Mouse (Mus musculus) midbrain, embryonic 11.5 days (tissue): ENCODE results near the gene Msi2. TPM values are rescaled to one million over a fixed set of nuclear protein-coding genes. Genes with fewer than 3 reads are reported as not detected.

Source experiments
- ATAC-seq: fragments of 200-750 bp; cut with Nextera tagmentation; 2 replicates; pipeline ENCODE4 v1.8.0; 2017; ENCODE audit warnings: moderate TSS enrichment, moderate library complexity; ENCODE audit not compliant: low FRiP score
- DNase-seq: peaks from one replicate; pipeline ENCODE4 v3.0.0; 2015; ENCODE audit warnings: low spot score; ENCODE audit errors: missing footprints
- H3K27ac ChIP-seq: fragments of 300-500 bp; sonication (generic); 2 replicates; pipeline ENCODE4 v1.5.1; 2014; ENCODE audit warnings: low read depth, low read length
- H3K27me3 ChIP-seq: fragments of 300-500 bp; sonication (generic); 2 replicates; pipeline ENCODE4 v1.6.1; 2014; ENCODE audit warnings: mild to moderate bottlenecking, low read length, moderate library complexity, mixed read lengths; ENCODE audit not compliant: control insufficient read depth, insufficient read depth
- H3K36me3 ChIP-seq: fragments of 300-500 bp; sonication (generic); 2 replicates; pipeline ENCODE4 v1.6.1; 2014; ENCODE audit warnings: mild to moderate bottlenecking, low read length, moderate library complexity, mixed read lengths; ENCODE audit not compliant: control insufficient read depth, insufficient read depth
- H3K4me1 ChIP-seq: fragments of 300-500 bp; sonication (generic); 2 replicates; pipeline ENCODE4 v1.6.1; 2014; ENCODE audit warnings: low read length; ENCODE audit not compliant: control insufficient read depth, insufficient read depth
- H3K4me2 ChIP-seq: fragments of 300-500 bp; sonication (generic); 2 replicates; pipeline ENCODE4 v1.6.1; 2014; ENCODE audit warnings: mild to moderate bottlenecking, moderate library complexity
- H3K4me3 ChIP-seq: fragments of 300-500 bp; sonication (generic); 2 replicates; pipeline ENCODE4 v1.5.1; 2014; ENCODE audit warnings: low read depth, low read length
- H3K9ac ChIP-seq: fragments of 300-500 bp; sonication (generic); 2 replicates; pipeline ENCODE4 v1.6.1; 2014; ENCODE audit warnings: low read length
- H3K9me3 ChIP-seq: fragments of 300-500 bp; sonication (generic); 2 replicates; pipeline ENCODE4 v1.6.1; 2016; ENCODE audit warnings: low read length; ENCODE audit not compliant: control insufficient read depth
- WGBS: fragments of 180-500 bp; shearing (Covaris S2); extraction: QIAGEN DNeasy Blood & Tissue Kit; methylation state at CpG from one replicate; pipeline ENCODE4 v1.1.7; 2014; 5-methylcytosine and 5-hydroxymethylcytosine counted together
- polyA plus RNA-seq: library from polyadenylated mRNA; unstranded; fragments of >200 nt; fragmentation: Nextera tagmentation; extraction: Ambion mirVana; gene quantifications from 2 replicates; pipeline ENCODE4 v1.2.1, GENCODE M21; 2014

The Msi2 gene
- polyA plus RNA-seq: 25.7 and 27.0 TPM in 2 replicates

GRCm38 (mm10) chr11:88718050-88718765, at the start of gene Msi2:
TSS of gene Msi2 (minus strand) at chr11:88718513.
- ATAC-seq (peak; percentile 88), DNase-seq (peak; percentile 99)
- Histone ChIP-seq H3K9me3 (no peaks in the 10 kb centered on the region), H3K27me3 (no peaks in the 10 kb centered on the region), H3K36me3 (no peaks in the 10 kb centered on the region), H3K9ac (peak within 1 kb of the TSS; percentile 100), H3K4me1 (peaks cover 50% of the 10 kb centered on the region), H3K27ac (peak within 1 kb of the TSS; percentile 92), H3K4me2 (peak within 1 kb of the TSS; percentile 70), H3K4me3 (peak within 1 kb of the TSS; percentile 98)
- under 1% methylated on average over 48 of the region's 84 CpGs for WGBS

- DNase-seq (no peak), ATAC-seq (no peak)
- no peak overlapping the region for H3K4me2 ChIP-seq
- H3K9me3 ChIP-seq: no peaks in the 10 kb centered on the region
- H3K4me1 ChIP-seq: no peaks in the 10 kb centered on the region; the same call in 1 of the 2 replicates
- H3K27ac ChIP-seq: no peak overlapping the region
- WGBS: 62% methylated on average over 7 of the region's 7 CpGs
- no peak overlapping the region for H3K9ac ChIP-seq
- H3K27me3 ChIP-seq: no peaks in the 10 kb centered on the region
- no peak overlapping the region for H3K4me3 ChIP-seq
- H3K36me3 ChIP-seq: no peaks in the 10 kb centered on the region
These were observed 47.3 kb upstream of the Msi2 start for GRCm38 (mm10) chr11:88765635-88766034.

GRCm38 (mm10) chr11:88763371-88763770, 45.1 kb upstream of the Msi2 start:
- DNase-seq (no peak), ATAC-seq (no peak)
- 91% methylated on average over 13 of the region's 13 CpGs for WGBS
- H3K27ac ChIP-seq: no peak overlapping the region
- H3K9me3 ChIP-seq: no peaks in the 10 kb centered on the region
- H3K9ac ChIP-seq: no peak overlapping the region
- no peak overlapping the region for H3K4me3 ChIP-seq
- H3K36me3 ChIP-seq: no peaks in the 10 kb centered on the region
- H3K4me2 ChIP-seq: no peak overlapping the region
- H3K4me1 ChIP-seq: peaks cover 2% of the 10 kb centered on the region
- no peaks in the 10 kb centered on the region for H3K27me3 ChIP-seq

GRCm38 (mm10) chr11:88759501-88759900, 41.2 kb upstream of the Msi2 start:
- H3K36me3 ChIP-seq: no peaks in the 10 kb centered on the region
- H3K4me3 ChIP-seq: no peak overlapping the region
- no peak for ATAC-seq
- H3K4me1 ChIP-seq: peaks cover 3% of the 10 kb centered on the region
- no peak overlapping the region for H3K27ac ChIP-seq
- WGBS: 96% methylated on average over 8 of the region's 8 CpGs
- no peaks in the 10 kb centered on the region for H3K27me3 ChIP-seq
- H3K9me3 ChIP-seq: no peaks in the 10 kb centered on the region
- H3K9ac ChIP-seq: no peak overlapping the region
- H3K4me2 ChIP-seq: no peak overlapping the region
- DNase-seq: no peak

GRCm38 (mm10) chr11:88758402-88758801, 40.1 kb upstream of the Msi2 start:
- 44% methylated on average over 6 of the region's 6 CpGs for WGBS
- no peak for ATAC-seq
- H3K9ac ChIP-seq: no peak overlapping the region
- H3K36me3 ChIP-seq: no peaks in the 10 kb centered on the region
- peak; percentile 2 for DNase-seq
- H3K4me3 ChIP-seq: no peak overlapping the region
- H3K9me3 ChIP-seq: no peaks in the 10 kb centered on the region
- no peak overlapping the region for H3K27ac ChIP-seq
- no peak overlapping the region for H3K4me2 ChIP-seq
- H3K27me3 ChIP-seq: no peaks in the 10 kb centered on the region
- peaks cover 3% of the 10 kb centered on the region for H3K4me1 ChIP-seq

GRCm38 (mm10) chr11:88745306-88745705, 27.0 kb upstream of the Msi2 start:
- no peak for ATAC-seq
- Histone ChIP-seq H3K27me3 (no peaks in the 10 kb centered on the region), H3K4me1 (no peaks in the 10 kb centered on the region), H3K9ac (no peak overlapping the region), H3K9me3 (no peaks in the 10 kb centered on the region), H3K36me3 (no peaks in the 10 kb centered on the region), H3K27ac (no peak overlapping the region), H3K4me3 (no peak overlapping the region), H3K4me2 (no peak overlapping the region)
- WGBS: 86% methylated on average over 12 of the region's 12 CpGs
- DNase-seq: no peak

GRCm38 (mm10) chr11:88739574-88740295, 21.4 kb upstream of the Msi2 start:
- H3K27ac ChIP-seq: no peak overlapping the region
- ATAC-seq: no peak
- 89% methylated on average over 13 of the region's 13 CpGs for WGBS

GRCm38 (mm10) chr11:88729363-88729762, 11.1 kb upstream of the Msi2 start:
- DNase-seq (no peak), ATAC-seq (peak; percentile 54)
- Histone ChIP-seq H3K27ac (no peak overlapping the region; the same call in 1 of the 2 replicates), H3K4me2 (no peak overlapping the region), H3K4me3 (no peak overlapping the region), H3K9ac (no peak overlapping the region), H3K36me3 (no peaks in the 10 kb centered on the region), H3K4me1 (peaks cover 10% of the 10 kb centered on the region; the same call in 1 of the 2 replicates), H3K9me3 (no peaks in the 10 kb centered on the region), H3K27me3 (no peaks in the 10 kb centered on the region)
- WGBS: 59% methylated on average over 5 of the region's 5 CpGs

More at GRCm38 (mm10) chr11:88739574-88740295, 21.4 kb upstream of the Msi2 start:
- DNase-seq: no peak
- Histone ChIP-seq H3K27me3 (no peaks in the 10 kb centered on the region), H3K4me3 (no peak overlapping the region), H3K4me1 (no peaks in the 10 kb centered on the region), H3K4me2 (no peak overlapping the region), H3K9ac (no peak overlapping the region), H3K36me3 (no peaks in the 10 kb centered on the region), H3K9me3 (no peaks in the 10 kb centered on the region)

- WGBS: 4% methylated on average over 6 of the region's 6 CpGs
- no peak overlapping the region for H3K4me3 ChIP-seq
- no peak overlapping the region for H3K9ac ChIP-seq
- ATAC-seq: no peak
- H3K36me3 ChIP-seq: no peaks in the 10 kb centered on the region
- H3K4me2 ChIP-seq: no peak overlapping the region
- H3K27ac ChIP-seq: no peak overlapping the region
- peaks cover 10% of the 10 kb centered on the region; the same call in 1 of the 2 replicates for H3K4me1 ChIP-seq
- DNase-seq: peak; percentile 97
- H3K27me3 ChIP-seq: no peaks in the 10 kb centered on the region
- H3K9me3 ChIP-seq: no peaks in the 10 kb centered on the region
These were observed 10.2 kb upstream of the Msi2 start for GRCm38 (mm10) chr11:88728508-88728890.
